Mouse (Mus musculus) adipocyte (in vitro differentiated cells): ENCODE data around the gene Samd7.

Experiments used
- DNase-seq: peaks from one replicate; pipeline ENCODE4 v3.0.0-alpha.2; 2016; ENCODE audit warnings: low spot score

The Samd7 gene

DNA sequence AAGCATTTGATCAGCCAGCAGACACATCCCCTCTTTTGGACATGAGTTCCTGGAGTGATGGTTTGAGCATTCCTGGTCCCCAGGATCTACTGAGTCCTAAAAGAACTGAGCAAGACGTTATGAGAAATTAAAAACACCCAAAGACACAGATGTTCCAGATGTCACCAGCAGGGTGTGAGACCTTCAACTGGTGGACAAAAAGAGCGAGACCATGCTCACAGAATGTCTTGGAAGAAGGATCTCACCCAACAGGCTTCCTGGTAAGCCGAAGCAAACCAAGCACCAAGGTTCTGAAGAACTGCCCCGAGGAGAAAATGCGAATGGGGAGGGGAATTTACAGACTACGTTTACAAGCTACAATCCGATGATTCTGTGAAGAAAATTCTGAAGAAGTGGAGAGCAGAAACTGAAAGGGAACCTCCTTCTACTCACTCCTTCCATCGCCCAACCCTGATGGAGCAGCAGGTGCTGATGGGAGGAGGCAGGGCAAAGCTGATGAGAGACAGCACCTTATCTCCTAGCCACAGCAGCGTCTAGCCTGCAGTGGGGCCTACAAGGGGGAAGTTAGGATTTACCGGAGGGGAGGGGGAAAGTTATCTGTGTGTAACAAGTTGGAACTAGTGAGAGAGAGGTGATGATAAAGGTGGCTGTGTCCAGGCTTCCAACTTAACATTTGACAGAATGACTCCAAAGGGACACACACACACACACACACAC lies 19.4 kb downstream of the Samd7 start:
- no peak for DNase-seq

DNA sequence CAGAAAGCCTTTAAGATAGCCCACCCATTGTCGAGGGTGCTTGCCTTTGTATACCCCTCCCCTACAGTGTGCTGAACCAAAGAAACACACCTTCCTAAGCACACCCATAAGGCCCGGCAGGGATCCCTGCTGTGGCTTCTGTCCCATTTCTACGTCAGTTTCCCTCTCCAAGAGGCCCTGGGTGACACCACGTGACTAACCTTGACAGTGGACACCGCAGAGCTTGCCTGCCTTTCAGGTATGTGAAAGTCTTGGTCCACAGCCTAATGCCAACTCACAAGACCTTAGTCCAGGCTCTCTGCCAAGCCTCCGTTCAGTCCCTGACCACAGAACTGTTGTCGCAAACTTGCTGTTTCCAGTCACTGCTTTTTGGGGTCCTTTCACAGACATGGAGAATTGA lies 20.1 kb downstream of the Samd7 start:
- DNase-seq, result no peak

DNA sequence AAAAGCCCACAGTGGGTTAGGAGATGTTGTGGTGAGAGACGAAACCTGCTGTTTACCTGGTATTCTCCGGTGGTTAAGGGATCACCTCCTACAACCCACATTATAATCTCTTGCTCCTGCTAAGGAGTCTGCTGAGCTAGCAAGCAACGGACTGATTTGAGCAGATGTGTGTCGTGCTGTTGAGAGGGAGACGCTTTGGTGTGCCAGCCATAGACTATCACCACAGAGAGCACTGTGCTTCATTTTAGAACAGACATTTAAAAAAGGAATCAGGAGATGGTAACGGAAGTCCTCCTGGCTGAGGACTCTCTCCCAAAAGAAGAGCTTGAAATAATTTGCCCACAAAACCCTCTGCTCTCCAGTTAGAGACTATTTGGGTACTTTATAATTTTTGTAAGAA lies 21.2 kb downstream of the Samd7 start:
- DNase-seq, result no peak

DNA sequence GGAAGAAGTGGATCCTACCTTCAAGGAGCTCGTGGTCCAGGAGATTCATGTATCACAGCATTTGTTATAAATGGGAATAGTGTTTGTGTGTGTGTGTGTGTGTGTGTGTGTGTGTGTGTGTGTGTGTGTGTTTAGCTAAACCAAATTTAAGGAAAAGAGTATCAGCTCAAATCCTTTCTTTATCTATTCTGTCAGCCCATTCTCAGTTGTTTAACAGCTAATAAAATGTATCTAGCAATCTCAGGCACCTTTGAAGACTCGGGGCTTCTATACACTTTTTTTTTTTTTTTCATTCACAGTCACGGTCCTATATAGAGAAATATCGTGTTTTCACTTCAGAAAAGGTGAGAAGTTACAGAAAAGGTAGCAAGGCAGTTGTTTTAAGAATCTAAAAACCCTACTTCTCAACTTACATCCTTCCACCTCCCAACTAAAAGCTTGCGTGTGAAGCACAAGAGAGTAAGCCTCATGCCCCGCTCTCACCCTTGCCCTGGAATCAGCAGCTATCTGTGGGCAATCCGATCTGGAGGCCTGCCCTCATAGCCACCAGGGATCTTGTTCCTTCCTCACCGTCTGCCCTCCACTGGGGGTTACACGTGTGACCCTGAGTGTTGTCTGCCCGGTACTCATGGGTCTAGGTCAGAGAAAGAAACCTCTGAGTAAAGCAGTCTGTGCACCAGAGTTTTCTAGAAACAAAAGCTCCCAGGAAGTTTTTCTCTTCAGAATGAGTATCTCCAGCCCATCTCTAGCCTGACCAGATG lies 23.8 kb downstream of the Samd7 start:
- DNase-seq, result peak; percentile 7

DNA sequence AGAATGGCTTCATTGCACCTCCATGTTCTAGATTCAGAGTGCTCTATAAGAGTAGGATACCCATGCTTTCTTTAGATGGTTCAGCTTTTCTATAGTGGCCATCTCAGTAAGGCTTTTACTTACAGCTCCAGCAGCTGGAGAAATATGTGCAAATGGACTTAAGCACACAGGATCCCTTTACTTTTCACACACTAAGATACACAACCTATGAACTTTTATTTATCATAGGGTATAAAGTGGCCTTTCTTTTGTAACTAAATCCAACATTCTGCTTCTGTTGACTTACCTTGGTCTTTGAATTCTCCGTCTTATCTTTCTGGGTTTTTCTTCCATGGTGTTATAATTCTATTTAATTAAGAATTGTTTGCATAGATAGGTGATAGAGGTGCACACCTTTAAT lies 25.5 kb downstream of the Samd7 start:
- DNase-seq, result no peak

DNA sequence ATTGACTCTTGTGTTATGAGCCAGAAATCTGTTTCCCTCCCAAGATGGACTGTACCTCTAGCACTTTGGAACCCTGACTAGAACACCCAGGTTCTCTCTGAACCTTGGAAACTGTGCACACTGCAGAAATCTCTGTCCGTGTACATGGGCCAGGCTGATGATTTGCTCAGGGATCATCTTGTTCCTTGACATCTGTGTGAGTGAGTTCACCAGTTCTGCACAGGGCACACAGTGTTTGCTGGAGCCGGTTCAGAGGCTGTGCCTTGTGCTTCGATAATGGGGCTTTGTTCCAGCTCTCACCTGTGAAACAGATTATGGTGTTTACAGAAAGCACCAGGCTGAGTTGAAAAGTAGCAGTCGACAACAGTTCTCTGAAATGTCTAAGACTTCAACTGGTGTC lies 26.5 kb downstream of the Samd7 start:
- no peak for DNase-seq

DNA sequence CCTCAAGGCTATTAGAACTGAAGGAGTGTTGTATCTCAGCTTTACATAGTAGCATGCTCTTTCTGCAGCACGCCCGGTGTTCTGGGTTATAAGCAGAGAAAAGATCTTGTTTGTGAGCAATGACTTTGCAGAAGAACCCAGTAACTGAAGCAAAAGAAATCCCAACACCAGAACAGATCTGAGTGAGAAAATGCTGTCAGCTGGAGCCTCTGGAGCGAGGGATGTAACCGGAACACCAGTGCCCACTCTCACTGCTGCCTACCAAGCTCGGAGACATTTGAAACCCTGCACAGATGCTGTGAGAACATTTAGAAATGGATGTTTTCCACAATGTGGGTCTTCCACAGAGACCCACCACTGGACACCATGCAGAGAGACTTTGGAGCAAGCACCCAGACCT lies 28.6 kb downstream of the Samd7 start:
- no peak for DNase-seq

DNA sequence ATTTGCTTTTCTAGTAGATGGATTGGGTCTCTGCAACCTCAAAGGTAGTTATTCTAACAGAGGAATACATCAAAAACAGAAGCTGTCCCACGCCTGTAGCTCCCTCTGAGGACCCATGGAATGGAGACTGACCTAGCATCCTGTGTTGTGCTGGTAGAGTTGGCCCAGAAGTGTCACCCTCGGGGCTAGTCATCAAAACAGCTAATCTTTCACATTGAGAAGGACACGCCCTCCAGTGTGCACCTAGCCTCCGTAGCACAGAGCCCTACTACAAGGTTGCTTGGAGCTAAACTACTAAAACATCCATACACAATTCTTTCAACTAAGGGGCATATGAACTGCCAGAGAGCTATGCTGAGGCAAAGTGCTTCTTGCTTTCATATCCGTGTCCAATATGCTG lies 31.9 kb downstream of the Samd7 start:
- no peak for DNase-seq

DNA sequence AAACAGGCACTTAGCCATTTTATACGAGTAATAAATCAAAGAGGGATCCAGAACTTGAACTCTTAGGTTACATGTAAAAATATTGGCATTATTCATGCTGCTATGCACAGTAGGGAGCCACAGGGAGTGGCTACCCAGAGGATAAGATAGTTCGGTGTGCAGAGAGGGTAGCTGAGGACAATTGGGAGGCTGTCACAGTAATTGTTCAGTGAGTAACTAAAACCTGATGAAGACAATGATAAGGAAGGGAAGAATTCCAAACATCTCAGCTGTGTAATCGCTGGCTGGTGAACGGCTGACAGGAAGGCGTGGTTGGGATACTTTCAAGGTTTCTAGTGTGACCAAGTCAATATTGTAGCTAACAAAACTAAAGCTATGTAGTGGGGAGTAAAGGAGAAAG lies 42.4 kb downstream of the Samd7 start:
- DNase-seq, result no peak

DNA sequence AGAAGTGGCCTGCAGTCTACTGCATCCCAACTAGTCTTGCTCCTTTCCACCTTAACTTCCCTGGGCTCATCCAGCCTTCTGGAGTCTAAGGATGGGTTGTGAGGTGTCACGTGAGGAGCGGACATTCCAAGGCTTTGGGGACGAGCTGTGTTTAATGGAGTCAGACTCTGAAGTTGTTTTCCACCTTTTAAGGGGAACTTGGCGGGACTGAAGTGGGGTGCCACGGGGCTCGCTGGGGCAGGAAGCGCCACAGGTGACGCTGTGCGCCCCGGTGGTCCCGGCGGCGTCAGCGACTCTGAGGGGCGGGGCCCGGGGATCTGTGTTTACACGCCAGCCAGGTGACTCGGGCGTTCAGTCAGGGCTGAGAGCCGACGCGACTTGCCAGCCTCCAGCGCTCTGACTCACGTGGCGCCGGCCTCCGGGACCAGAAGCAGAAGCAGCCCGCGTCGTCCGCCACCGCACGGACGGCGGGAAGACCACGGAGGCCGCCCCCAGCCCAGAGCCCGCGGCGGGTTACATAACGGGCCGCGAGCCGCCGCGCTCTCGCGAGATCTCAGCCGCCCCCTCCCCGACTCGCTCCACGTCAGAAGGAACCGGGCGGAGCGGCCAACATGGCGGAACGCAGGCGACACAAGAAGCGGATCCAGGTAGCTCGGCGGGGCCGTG lies 46.8 kb downstream of the Samd7 start, which contains the start of gene Sec62:
Gene Sec62 (plus strand): TSS at position 139 of the 666 bp plus-strand sequence.
- DNase-seq, result peak; percentile 89

DNA sequence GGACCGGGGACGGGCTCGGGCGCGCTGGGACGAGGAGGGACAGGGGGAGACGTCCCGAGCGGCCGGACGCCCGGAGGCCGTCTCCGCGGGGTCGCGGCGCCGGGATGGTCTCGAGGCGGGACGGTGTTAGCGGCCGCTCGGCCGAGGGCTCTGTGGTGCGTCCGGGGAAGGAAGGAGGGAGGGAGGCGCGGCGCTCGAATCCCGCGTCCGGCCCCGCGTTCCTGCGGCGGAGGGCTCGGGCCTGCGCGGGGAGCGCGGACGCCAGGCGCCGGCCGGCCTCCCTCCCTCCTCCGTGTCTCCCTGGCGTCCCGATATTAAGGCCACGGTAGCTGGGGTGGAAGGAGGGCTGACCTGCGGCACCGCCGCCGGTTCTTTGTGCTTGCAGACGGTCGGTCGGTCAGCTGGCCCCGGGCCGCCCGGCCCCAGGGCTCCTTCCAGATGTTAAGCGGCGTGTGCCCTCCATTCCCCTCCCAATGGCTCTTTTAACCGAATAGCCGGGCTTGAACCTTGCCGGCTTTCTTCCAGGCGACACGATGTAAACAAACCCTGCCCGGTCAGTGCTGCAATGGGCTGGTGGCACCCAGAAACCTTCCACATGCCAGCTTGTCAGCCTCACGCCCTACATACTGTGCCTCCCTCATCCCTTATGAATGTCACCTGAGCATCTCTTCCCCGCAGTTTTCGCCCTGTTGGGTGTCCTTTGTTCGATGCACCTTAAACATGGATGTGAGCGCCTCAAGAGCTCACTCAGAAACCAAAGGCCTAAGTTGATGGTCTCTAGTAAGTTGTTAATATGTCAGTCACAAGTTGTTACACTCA lies 47.5 kb downstream of the Samd7 start:
- peak; percentile 77 for DNase-seq

DNA sequence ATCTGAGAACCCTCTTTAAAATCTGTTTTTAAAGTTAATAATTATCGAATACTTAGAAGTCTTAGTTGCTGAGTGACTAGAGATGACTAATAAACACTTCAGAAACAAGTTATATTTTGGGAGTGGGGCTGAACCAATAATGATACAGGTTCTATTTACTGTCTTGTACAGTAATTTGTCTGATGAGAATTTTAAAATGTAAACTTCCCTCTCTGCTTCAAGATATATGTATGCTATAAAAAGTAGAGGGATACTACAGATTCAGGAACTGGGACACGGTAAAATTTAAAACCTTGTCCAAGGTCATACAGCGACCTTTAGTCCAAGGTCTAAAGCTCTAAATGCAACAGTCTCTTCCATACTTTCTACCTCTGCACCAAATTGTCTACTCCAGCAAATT lies 56.1 kb downstream of the Samd7 start:
- no peak for DNase-seq

DNA sequence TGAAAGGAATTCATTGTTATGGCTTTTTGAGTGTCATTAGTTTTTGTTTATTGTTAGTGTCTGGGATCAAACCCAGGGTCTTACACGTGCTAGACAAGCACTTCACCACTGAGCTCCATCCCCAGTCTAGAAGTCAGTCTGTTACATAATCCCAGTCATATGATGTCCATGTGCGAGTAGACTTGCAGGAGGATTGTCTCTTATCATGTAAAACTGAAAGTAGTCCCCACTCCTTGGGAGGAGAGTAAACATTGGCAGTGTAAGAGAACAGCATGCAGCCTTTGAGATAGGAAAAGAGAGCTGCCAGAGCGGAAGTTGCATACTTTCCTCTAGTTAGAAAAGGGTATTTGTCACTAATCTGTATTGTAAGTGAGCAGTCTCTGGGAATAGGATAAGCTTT lies 66.8 kb downstream of the Samd7 start:
- DNase-seq, result peak; percentile 51
